Mouse (Mus musculus): ENCODE measurements around the gene Gmds. TPM values are rescaled to one million over a fixed set of nuclear protein-coding genes. Genes with fewer than 3 reads are reported as not detected.

Gmds gene
- polyA plus RNA-seq, 1 experiment from 2014 or later = 38.0 TPM

DNA sequence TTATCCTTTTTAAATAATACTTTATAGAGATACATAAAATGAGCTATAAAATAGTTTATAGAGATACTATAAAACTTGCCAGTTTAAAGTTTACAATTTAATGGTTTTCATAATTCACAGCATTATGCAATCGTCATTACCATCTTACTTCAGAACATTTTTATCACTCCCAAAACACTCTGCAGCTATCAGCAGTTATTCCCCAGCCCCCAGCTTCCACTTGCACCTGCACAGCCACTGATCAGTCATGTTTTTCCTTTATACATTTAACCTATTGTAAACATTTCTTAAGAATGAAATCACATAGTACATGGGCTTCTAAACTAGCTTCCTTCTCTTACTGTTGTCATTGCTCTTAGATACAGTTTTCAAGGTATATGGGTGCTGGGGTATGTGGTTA, 208.6 kb downstream of the Gmds start:
- Histone ChIP-seq H3K4me3 (ENCODE audit: low read length) (no peak overlapping the region), H3K9ac (replicated peaks; ENCODE audit: low read length) (no peak overlapping the region), H3K4me2 (replicated peaks; ENCODE audit: low read depth, low read length) (no peak overlapping the region), H3K36me3 (ENCODE audit: insufficient read depth, low read length) (no peaks in the 10 kb centered on the region), H3K4me1 (ENCODE audit: insufficient read depth, low read length) (0 out of 2 replicates have a peak, but pooled peaks cover 4% of the 10 kb centered on the region), H3K9me3 (ENCODE audit: low read length) (no peaks in the 10 kb centered on the region), H3K27ac (ENCODE audit: low read length) (no peak overlapping the region), H3K27me3 (ENCODE audit: insufficient read depth, low read length) (no peaks in the 10 kb centered on the region)
- no peak for ATAC-seq (ENCODE audit: low FRiP score, low TSS enrichment)
- 77% methylated on average over 1 of the region's 1 CpGs for WGBS

DNA sequence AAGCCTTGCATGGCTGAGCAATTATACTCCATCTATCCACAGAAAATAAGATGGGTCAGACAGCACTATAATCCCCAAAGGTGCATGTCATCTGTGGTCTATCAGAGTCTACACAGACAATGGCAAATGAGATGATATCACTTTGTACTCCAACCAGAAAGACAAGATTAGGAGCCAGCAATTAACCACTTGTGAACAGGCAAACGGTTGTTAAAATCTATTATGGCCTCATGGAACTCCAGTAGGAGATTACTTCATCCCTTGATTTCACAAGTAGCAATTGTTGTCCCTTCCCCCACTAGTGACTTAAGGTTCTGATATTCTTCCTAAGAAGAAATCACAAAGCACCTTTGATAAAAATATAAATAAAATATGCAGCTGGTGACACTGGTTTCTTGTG, 220.2 kb downstream of the Gmds start:
- Histone ChIP-seq H3K27me3 (ENCODE audit: insufficient read depth, low read length) (no peaks in the 10 kb centered on the region), H3K4me1 (ENCODE audit: insufficient read depth, low read length) (no peaks in the 10 kb centered on the region), H3K9me3 (ENCODE audit: low read length) (no peaks in the 10 kb centered on the region), H3K36me3 (ENCODE audit: insufficient read depth, low read length) (no peaks in the 10 kb centered on the region), H3K4me2 (replicated peaks; ENCODE audit: low read depth, low read length) (no peak overlapping the region), H3K4me3 (ENCODE audit: low read length) (no peak overlapping the region), H3K9ac (replicated peaks; ENCODE audit: low read length) (no peak overlapping the region), H3K27ac (ENCODE audit: low read length) (no peak overlapping the region)
- no peak for ATAC-seq (ENCODE audit: low FRiP score, low TSS enrichment)
- WGBS = 65% methylated on average over 1 of the region's 1 CpGs

DNA sequence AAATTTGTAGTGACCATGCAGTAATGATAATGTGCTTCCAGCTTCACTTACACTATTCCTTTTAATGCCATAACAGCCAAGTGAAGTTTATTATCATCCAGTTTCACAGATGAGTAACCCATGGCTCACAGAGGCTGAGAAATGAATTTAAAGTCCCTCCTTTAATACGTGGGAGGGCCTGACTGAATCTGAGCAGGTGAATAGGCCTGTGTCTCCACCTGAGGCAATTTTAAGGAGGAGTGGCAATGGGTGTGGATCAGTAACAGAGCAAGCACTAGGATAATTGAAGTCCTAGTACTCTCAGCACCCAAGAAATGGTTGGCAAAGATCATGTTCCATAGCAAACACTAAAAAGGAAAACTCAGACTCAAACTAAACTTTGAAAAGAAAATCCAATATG, 223.1 kb downstream of the Gmds start:
- no peaks in the 10 kb centered on the region for H3K27me3 ChIP-seq (ENCODE audit: insufficient read depth, low read length)
- WGBS = 63% methylated on average over 1 of the region's 1 CpGs

GRCm38 (mm10) chr13:32113875-32114274, 224.7 kb downstream of the Gmds start:
- 98% methylated on average over 3 of the region's 3 CpGs for WGBS
- no peaks in the 10 kb centered on the region for H3K4me1 ChIP-seq (ENCODE audit: insufficient read depth, low read length)
- no peaks in the 10 kb centered on the region for H3K9me3 ChIP-seq (ENCODE audit: low read length)
- H3K9ac ChIP-seq (replicated peaks; ENCODE audit: low read length) = no peak overlapping the region
- H3K27ac ChIP-seq (ENCODE audit: low read length) = no peak overlapping the region
- H3K27me3 ChIP-seq (ENCODE audit: insufficient read depth, low read length) = no peaks in the 10 kb centered on the region
- H3K36me3 ChIP-seq (ENCODE audit: insufficient read depth, low read length) = no peaks in the 10 kb centered on the region
- no peak overlapping the region for H3K4me2 ChIP-seq (replicated peaks; ENCODE audit: low read depth, low read length)
- ATAC-seq (ENCODE audit: low FRiP score, low TSS enrichment) = no peak
- no peak overlapping the region for H3K4me3 ChIP-seq (ENCODE audit: low read length)

More for the DNA sequence above, 223.1 kb downstream of the Gmds start:
- H3K9me3 ChIP-seq (ENCODE audit: low read length) = no peaks in the 10 kb centered on the region
- no peak for ATAC-seq (ENCODE audit: low FRiP score, low TSS enrichment)
- no peak overlapping the region for H3K4me2 ChIP-seq (replicated peaks; ENCODE audit: low read depth, low read length)
- no peaks in the 10 kb centered on the region for H3K36me3 ChIP-seq (ENCODE audit: insufficient read depth, low read length)
- no peaks in the 10 kb centered on the region for H3K4me1 ChIP-seq (ENCODE audit: insufficient read depth, low read length)
- H3K4me3 ChIP-seq (ENCODE audit: low read length) = no peak overlapping the region
- no peak overlapping the region for H3K27ac ChIP-seq (ENCODE audit: low read length)
- no peak overlapping the region for H3K9ac ChIP-seq (replicated peaks; ENCODE audit: low read length)

GRCm38 (mm10) chr13:32088303-32088977, 250.1 kb downstream of the Gmds start:
- H3K4me2 ChIP-seq (replicated peaks; ENCODE audit: low read depth, low read length) = no peak overlapping the region
- no peaks in the 10 kb centered on the region for H3K36me3 ChIP-seq (ENCODE audit: insufficient read depth, low read length)
- no peak overlapping the region for H3K27ac ChIP-seq (ENCODE audit: low read length)
- 75% methylated on average over 7 of the region's 7 CpGs for WGBS
- H3K9me3 ChIP-seq (ENCODE audit: low read length) = no peaks in the 10 kb centered on the region
- H3K4me1 ChIP-seq (ENCODE audit: insufficient read depth, low read length) = no peaks in the 10 kb centered on the region
- no peak for ATAC-seq (ENCODE audit: low FRiP score, low TSS enrichment)
- H3K4me3 ChIP-seq (ENCODE audit: low read length) = no peak overlapping the region
- H3K27me3 ChIP-seq (ENCODE audit: insufficient read depth, low read length) = no peaks in the 10 kb centered on the region
- no peak overlapping the region for H3K9ac ChIP-seq (replicated peaks; ENCODE audit: low read length)

- Histone ChIP-seq H3K36me3 (ENCODE audit: insufficient read depth, low read length) (no peaks in the 10 kb centered on the region), H3K27me3 (ENCODE audit: insufficient read depth, low read length) (no peaks in the 10 kb centered on the region), H3K4me2 (replicated peaks; ENCODE audit: low read depth, low read length) (no peak overlapping the region), H3K4me1 (ENCODE audit: insufficient read depth, low read length) (peaks cover 15% of the 10 kb centered on the region; the same call in 1 of the 2 replicates), H3K4me3 (ENCODE audit: low read length) (no peak overlapping the region), H3K9me3 (ENCODE audit: low read length) (no peaks in the 10 kb centered on the region), H3K9ac (replicated peaks; ENCODE audit: low read length) (no peak overlapping the region), H3K27ac (ENCODE audit: low read length) (peak overlapping the region; percentile 31; the same call in 1 of the 2 replicates)
- 17% methylated on average over 6 of the region's 6 CpGs for WGBS
- peak; percentile 88 for ATAC-seq (ENCODE audit: low FRiP score, low TSS enrichment)
Measured at GRCm38 (mm10) chr13:32080520-32081249, 257.9 kb downstream of the Gmds start.

- H3K27ac ChIP-seq (ENCODE audit: low read length) = no peak overlapping the region
- 25% methylated on average over 2 of the region's 2 CpGs for WGBS
- peaks cover 11% of the 10 kb centered on the region for H3K4me1 ChIP-seq (ENCODE audit: insufficient read depth, low read length)
Measured at GRCm38 (mm10) chr13:32073630-32074029, 264.9 kb downstream of the Gmds start.

DNA sequence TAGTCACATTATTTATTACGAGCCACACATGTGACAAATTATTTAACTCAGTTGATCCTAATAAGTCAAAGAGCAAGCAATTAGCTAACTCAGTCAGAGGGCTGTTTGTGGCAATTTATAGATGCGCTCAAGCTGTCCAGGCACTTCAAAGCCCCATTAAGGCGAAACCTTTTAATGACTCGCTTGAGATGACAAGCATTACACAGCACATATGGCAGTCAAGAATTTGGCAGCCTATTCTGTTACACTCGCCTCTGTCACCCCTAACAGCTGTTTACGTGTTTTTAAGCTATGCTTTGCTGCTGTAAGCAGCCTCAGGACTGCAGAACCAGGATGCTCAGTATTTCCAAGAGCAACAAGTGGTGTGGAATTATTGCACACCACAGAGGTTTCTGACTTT, 283.2 kb downstream of the Gmds start:
- no peak overlapping the region for H3K4me3 ChIP-seq (ENCODE audit: low read length)
- H3K4me2 ChIP-seq (replicated peaks; ENCODE audit: low read depth, low read length) = no peak overlapping the region
- H3K27me3 ChIP-seq (ENCODE audit: insufficient read depth, low read length) = no peaks in the 10 kb centered on the region
- no peak overlapping the region for H3K9ac ChIP-seq (replicated peaks; ENCODE audit: low read length)
- peak; percentile 94 for ATAC-seq (ENCODE audit: low FRiP score, low TSS enrichment)
- no peaks in the 10 kb centered on the region for H3K36me3 ChIP-seq (ENCODE audit: insufficient read depth, low read length)
- WGBS = 20% methylated on average over 6 of the region's 6 CpGs
- no peaks in the 10 kb centered on the region for H3K9me3 ChIP-seq (ENCODE audit: low read length)
- H3K4me1 ChIP-seq (ENCODE audit: insufficient read depth, low read length) = peaks cover 6% of the 10 kb centered on the region; the same call in 1 of the 2 replicates
- no peak overlapping the region for H3K27ac ChIP-seq (ENCODE audit: low read length)

More at GRCm38 (mm10) chr13:32073630-32074029, 264.9 kb downstream of the Gmds start:
- Histone ChIP-seq H3K4me3 (ENCODE audit: low read length) (no peak overlapping the region), H3K27me3 (ENCODE audit: insufficient read depth, low read length) (no peaks in the 10 kb centered on the region), H3K36me3 (ENCODE audit: insufficient read depth, low read length) (no peaks in the 10 kb centered on the region), H3K4me2 (replicated peaks; ENCODE audit: low read depth, low read length) (no peak overlapping the region), H3K9me3 (ENCODE audit: low read length) (no peaks in the 10 kb centered on the region), H3K9ac (replicated peaks; ENCODE audit: low read length) (no peak overlapping the region)
- 0 out of 2 replicates have a peak, but pooled peaks have one; percentile 61 for ATAC-seq (ENCODE audit: low FRiP score, low TSS enrichment)

- peaks cover 6% of the 10 kb centered on the region; the same call in 1 of the 2 replicates for H3K4me1 ChIP-seq (ENCODE audit: insufficient read depth, low read length)
- H3K27ac ChIP-seq (ENCODE audit: low read length) = no peak overlapping the region
- no peak overlapping the region for H3K4me2 ChIP-seq (replicated peaks; ENCODE audit: low read depth, low read length)
- H3K9me3 ChIP-seq (ENCODE audit: low read length) = no peaks in the 10 kb centered on the region
- H3K4me3 ChIP-seq (ENCODE audit: low read length) = no peak overlapping the region
- no peak overlapping the region for H3K9ac ChIP-seq (replicated peaks; ENCODE audit: low read length)
- no peak for ATAC-seq (ENCODE audit: low FRiP score, low TSS enrichment)
- no peaks in the 10 kb centered on the region for H3K27me3 ChIP-seq (ENCODE audit: insufficient read depth, low read length)
- no peaks in the 10 kb centered on the region for H3K36me3 ChIP-seq (ENCODE audit: insufficient read depth, low read length)
Measured at GRCm38 (mm10) chr13:32053587-32053986, 285.0 kb downstream of the Gmds start.
